Mouse (Mus musculus) bone marrow macrophage, adult 2 months (primary cell): ENCODE measurements around the gene Gdpd5. TPM values are rescaled to one million over a fixed set of nuclear protein-coding genes. Genes with fewer than 3 reads are reported as not detected.

ENCODE experiments used
- H3K27ac ChIP-seq: 2 replicates; pipeline ENCODE4 v1.5.1; 2012; ENCODE audit warnings: low read depth, low read length; ENCODE audit not compliant: insufficient read depth
- H3K4me1 ChIP-seq: 2 replicates; pipeline ENCODE4 v1.6.1; 2012; ENCODE audit warnings: low read length; ENCODE audit not compliant: control insufficient read depth, insufficient read depth
- H3K4me3 ChIP-seq: 2 replicates; pipeline ENCODE4 v1.5.1; 2012; ENCODE audit warnings: mild to moderate bottlenecking, low read length, moderate library complexity; ENCODE audit not compliant: insufficient read depth
- CTCF ChIP-seq: IDR thresholded peaks from 2 replicates; pipeline ENCODE4 v1.5.1; 2012; ENCODE audit warnings: low read depth, mild to moderate bottlenecking, low read length, moderate library complexity
- POLR2A ChIP-seq: IDR thresholded peaks from 2 replicates; pipeline ENCODE4 v1.6.1; 2012; ENCODE audit warnings: mild to moderate bottlenecking, low read depth, low read length, borderline replicate concordance
- polyA plus RNA-seq: library from polyadenylated mRNA; stranded (reverse); fragments of >200 nt; gene quantifications from 2 replicates; pipeline ENCODE4 v1.2.4, GENCODE M21; 2012; ENCODE audit not compliant: missing spikeins, insufficient read depth, insufficient read length

Gene Gdpd5
- polyA plus RNA-seq, 1 experiment: 11.1 TPM

- no peak overlapping the region for H3K27ac ChIP-seq
- H3K4me3 ChIP-seq: no peak overlapping the region
- peaks cover 50% of the 10 kb centered on the region for H3K4me1 ChIP-seq
- no peak for TF ChIP-seq POLR2A
- TF ChIP-seq CTCF: no peak
Observed at GRCm38 (mm10) chr7:99387356-99387755, 6.1 kb downstream of the Gdpd5 start.

- H3K4me1 ChIP-seq: peaks cover 31% of the 10 kb centered on the region
- no peak overlapping the region for H3K4me3 ChIP-seq
- TF ChIP-seq CTCF (no peak), POLR2A (no peak)
- no peak overlapping the region for H3K27ac ChIP-seq
Observed at GRCm38 (mm10) chr7:99390559-99390958, 9.3 kb downstream of the Gdpd5 start.

GRCm38 (mm10) chr7:99392696-99393095 lies 11.5 kb downstream of the Gdpd5 start:
- TF ChIP-seq POLR2A (no peak), CTCF (no peak)
- H3K4me3 ChIP-seq: no peak overlapping the region
- no peak overlapping the region for H3K27ac ChIP-seq
- peaks cover 21% of the 10 kb centered on the region for H3K4me1 ChIP-seq

GRCm38 (mm10) chr7:99393711-99394325 lies 12.6 kb downstream of the Gdpd5 start:
- TF ChIP-seq POLR2A (no peak), CTCF (no peak)
- H3K4me3 ChIP-seq: no peak overlapping the region
- H3K27ac ChIP-seq: no peak overlapping the region
- peaks cover 16% of the 10 kb centered on the region for H3K4me1 ChIP-seq

GRCm38 (mm10) chr7:99395385-99395784 lies 14.2 kb downstream of the Gdpd5 start:
- no peak for TF ChIP-seq CTCF
- TF ChIP-seq POLR2A: no peak
- no peak overlapping the region for H3K4me3 ChIP-seq
- H3K4me1 ChIP-seq: peaks cover 9% of the 10 kb centered on the region

GRCm38 (mm10) chr7:99395908-99396616 lies 14.8 kb downstream of the Gdpd5 start:
- TF ChIP-seq POLR2A (no peak), CTCF (no peak)
- H3K4me1 ChIP-seq: peaks cover 9% of the 10 kb centered on the region

More at GRCm38 (mm10) chr7:99395385-99395784, 14.2 kb downstream of the Gdpd5 start:
- H3K27ac ChIP-seq: no peak overlapping the region

GRCm38 (mm10) chr7:99396994-99397659 lies 15.9 kb downstream of the Gdpd5 start:
- no peak overlapping the region for H3K27ac ChIP-seq
- TF ChIP-seq CTCF: no peak
- no peak for TF ChIP-seq POLR2A
- no peak overlapping the region for H3K4me3 ChIP-seq
- H3K4me1 ChIP-seq: peaks cover 17% of the 10 kb centered on the region

More at GRCm38 (mm10) chr7:99395908-99396616, 14.8 kb downstream of the Gdpd5 start:
- H3K4me3 ChIP-seq: no peak overlapping the region
- no peak overlapping the region for H3K27ac ChIP-seq

GRCm38 (mm10) chr7:99401373-99401772 lies 20.2 kb downstream of the Gdpd5 start:
- TF ChIP-seq POLR2A: no peak
- TF ChIP-seq CTCF: no peak
- peaks cover 41% of the 10 kb centered on the region for H3K4me1 ChIP-seq

GRCm38 (mm10) chr7:99402477-99402876 lies 21.3 kb downstream of the Gdpd5 start:
- TF ChIP-seq CTCF (no peak), POLR2A (no peak)
- Histone ChIP-seq H3K27ac (0 out of 2 replicates have a peak overlapping the region, but pooled peaks have one; percentile 38), H3K4me3 (no peak overlapping the region), H3K4me1 (peaks cover 50% of the 10 kb centered on the region)

More at GRCm38 (mm10) chr7:99401373-99401772, 20.2 kb downstream of the Gdpd5 start:
- peak overlapping the region; percentile 43 for H3K4me3 ChIP-seq
- peak overlapping the region; percentile 82 for H3K27ac ChIP-seq
